Mouse (Mus musculus) embryonic fibroblast, embryonic 13.5 days (primary cell): Measurements from ENCODE around the gene Slc35e3. TPM values are rescaled to one million over a fixed set of nuclear protein-coding genes. Genes with fewer than 3 reads are reported as not detected.
"Not testable (repeated sequence)": the region's sequence is repeated elsewhere in the genome, so short reads cannot be mapped to it uniquely, and the experiment has no call there.

Source experiments
- H3K27ac ChIP-seq: 2 replicates; pipeline ENCODE4 v1.5.1; 2012; ENCODE audit warnings: low read length, control low read depth, inconsistent platforms; ENCODE audit not compliant: insufficient read depth
- H3K4me1 ChIP-seq: 2 replicates; pipeline ENCODE4 v1.6.1; 2011; ENCODE audit warnings: low read length; ENCODE audit not compliant: control insufficient read depth, insufficient read depth
- H3K4me3 ChIP-seq: 2 replicates; pipeline ENCODE4 v1.5.1; 2011; ENCODE audit warnings: mild to moderate bottlenecking, control low read depth, low read length; ENCODE audit not compliant: insufficient read depth
- CTCF ChIP-seq: IDR thresholded peaks from 2 replicates; pipeline ENCODE4 v1.5.1; 2011; ENCODE audit warnings: mild to moderate bottlenecking, control low read depth, low read length, moderate library complexity, borderline replicate concordance; ENCODE audit not compliant: insufficient read depth
- POLR2A ChIP-seq: IDR thresholded peaks from 2 replicates; pipeline ENCODE4 v1.6.1; 2011; ENCODE audit warnings: low read depth, mild to moderate bottlenecking, control low read depth, low read length, moderate library complexity
- polyA plus RNA-seq: library from polyadenylated mRNA; stranded (reverse); fragments of >200 nt; gene quantifications from 2 replicates; pipeline ENCODE4 v1.2.4, GENCODE M21; 2011; ENCODE audit warnings: low read depth; ENCODE audit not compliant: missing spikeins, insufficient read length

The Slc35e3 gene
- polyA plus RNA-seq, 1 experiment = 28.9 TPM

GRCm38 (mm10) chr10:117750529-117751281, 4.5 kb upstream of the Slc35e3 start:
- TF ChIP-seq CTCF = no peak
- Histone ChIP-seq H3K4me3 (no peak overlapping the region), H3K4me1 (no peaks in the 10 kb centered on the region), H3K27ac (no peak overlapping the region)

- TF ChIP-seq CTCF (no peak), POLR2A (no peak)
These were observed 3.7 kb upstream of the Slc35e3 start for GRCm38 (mm10) chr10:117749787-117750343.

GRCm38 (mm10) chr10:117749050-117749686, 3.0 kb upstream of the Slc35e3 start:
- TF ChIP-seq CTCF = no peak
- TF ChIP-seq POLR2A = no peak
- H3K27ac ChIP-seq = no peak overlapping the region
- H3K4me1 ChIP-seq = no peaks in the 10 kb centered on the region
- H3K4me3 ChIP-seq = no peak overlapping the region

More at GRCm38 (mm10) chr10:117749787-117750343, 3.7 kb upstream of the Slc35e3 start:
- Histone ChIP-seq H3K4me3 (no peak overlapping the region), H3K27ac (no peak overlapping the region), H3K4me1 (no peaks in the 10 kb centered on the region)

GRCm38 (mm10) chr10:117748276-117749049, 2.3 kb upstream of the Slc35e3 start:
- Histone ChIP-seq H3K4me3 (no peak overlapping the region), H3K27ac (no peak overlapping the region), H3K4me1 (0 out of 2 replicates have a peak, but pooled peaks cover 1% of the 10 kb centered on the region)
- no peak for TF ChIP-seq POLR2A
- no peak for TF ChIP-seq CTCF

GRCm38 (mm10) chr10:117747711-117748110, 1.5 kb upstream of the Slc35e3 start:
- TF ChIP-seq CTCF (no peak), POLR2A (no peak)
- no peak overlapping the region for H3K4me3 ChIP-seq
- no peak overlapping the region for H3K27ac ChIP-seq
- 0 out of 2 replicates have a peak, but pooled peaks cover 3% of the 10 kb centered on the region for H3K4me1 ChIP-seq

GRCm38 (mm10) chr10:117745570-117746296, 432 bp downstream of the Slc35e3 start:
- not testable (repeated sequence) for H3K27ac ChIP-seq, H3K4me1 ChIP-seq

GRCm38 (mm10) chr10:117743917-117744316, 2.2 kb downstream of the Slc35e3 start:
- 0 out of 2 replicates have a peak, but pooled peaks cover 3% of the 10 kb centered on the region for H3K4me1 ChIP-seq
- TF ChIP-seq POLR2A = no peak
- no peak for TF ChIP-seq CTCF
- H3K4me3 ChIP-seq = no peak overlapping the region; the same call in 1 of the 2 replicates
- H3K27ac ChIP-seq = no peak overlapping the region

More at GRCm38 (mm10) chr10:117745570-117746296, 432 bp downstream of the Slc35e3 start:
- peak overlapping the region; percentile 59 for H3K4me3 ChIP-seq

GRCm38 (mm10) chr10:117743182-117743581, 3.0 kb downstream of the Slc35e3 start:
- H3K27ac ChIP-seq = no peak overlapping the region
- H3K4me1 ChIP-seq = 0 out of 2 replicates have a peak, but pooled peaks cover 3% of the 10 kb centered on the region

GRCm38 (mm10) chr10:117742618-117743017, 3.5 kb downstream of the Slc35e3 start:
- H3K4me1 ChIP-seq = 0 out of 2 replicates have a peak, but pooled peaks cover 3% of the 10 kb centered on the region
- no peak for TF ChIP-seq POLR2A
- TF ChIP-seq CTCF = no peak
- no peak overlapping the region for H3K27ac ChIP-seq
- H3K4me3 ChIP-seq = no peak overlapping the region

More at GRCm38 (mm10) chr10:117743182-117743581, 3.0 kb downstream of the Slc35e3 start:
- TF ChIP-seq POLR2A (no peak), CTCF (no peak)
- H3K4me3 ChIP-seq = no peak overlapping the region
